Mouse (Mus musculus): ENCODE measurements around the gene Fosb. TPM values are rescaled to one million over a fixed set of nuclear protein-coding genes. Genes with fewer than 3 reads are reported as not detected.

The Fosb gene
- polyA plus RNA-seq, 1 experiment from 2014 or later, result 0.17 TPM

- H3K27me3 ChIP-seq (replicated peaks; ENCODE audit: insufficient read depth, low read length), result peaks cover under 1% of the 10 kb centered on the region; the same call in 1 of the 2 replicates
- H3K4me2 ChIP-seq (replicated peaks; ENCODE audit: low read depth, low read length), result no peak overlapping the region
- H3K9ac ChIP-seq (replicated peaks; ENCODE audit: low read depth), result no peak overlapping the region
- WGBS, result 88% methylated on average over 6 of the region's 6 CpGs
- no peak overlapping the region for H3K4me3 ChIP-seq (ENCODE audit: low read depth, low read length)
- no peaks in the 10 kb centered on the region for H3K9me3 ChIP-seq (ENCODE audit: low read length)
- no peak overlapping the region for H3K27ac ChIP-seq (ENCODE audit: low read length)
- ATAC-seq, result no peak
- no peaks in the 10 kb centered on the region for H3K36me3 ChIP-seq (ENCODE audit: insufficient read depth, low read length)
- DNase-seq (ENCODE audit: low spot score), result no peak
- TF ChIP-seq CTCF (IDR thresholded peaks at IDR 0.05) (no peak; the same call in 1 of the 2 replicates), EP300 (IDR thresholded peaks at IDR 0.05) (no peak)
- no peaks in the 10 kb centered on the region for H3K4me1 ChIP-seq (ENCODE audit: insufficient read depth, low read depth, low read length)
These were observed 12.8 kb downstream of the Fosb start for GRCm38 (mm10) chr7:19297034-19297433.

GRCm38 (mm10) chr7:19295503-19296185 lies 14.2 kb downstream of the Fosb start:
- Histone ChIP-seq H3K27ac (ENCODE audit: low read length) (no peak overlapping the region), H3K4me1 (ENCODE audit: insufficient read depth, low read depth, low read length) (no peaks in the 10 kb centered on the region), H3K27me3 (replicated peaks; ENCODE audit: insufficient read depth, low read length) (no peaks in the 10 kb centered on the region), H3K36me3 (ENCODE audit: insufficient read depth, low read length) (no peaks in the 10 kb centered on the region), H3K4me3 (ENCODE audit: low read depth, low read length) (peak overlapping the region; percentile 23; the same call in 1 of the 2 replicates), H3K4me2 (replicated peaks; ENCODE audit: low read depth, low read length) (peak overlapping the region; percentile 49), H3K9me3 (ENCODE audit: low read length) (no peaks in the 10 kb centered on the region), H3K9ac (replicated peaks; ENCODE audit: low read depth) (no peak overlapping the region)
- peak; percentile 94 for DNase-seq (ENCODE audit: low spot score)
- TF ChIP-seq EP300 (IDR thresholded peaks at IDR 0.05) (no peak), CTCF (IDR thresholded peaks at IDR 0.05) (peak; percentile 94)
- WGBS, result 10% methylated on average over 21 of the region's 22 CpGs
- ATAC-seq, result peak; percentile 86

- H3K36me3 ChIP-seq (ENCODE audit: insufficient read depth, low read length), result no peaks in the 10 kb centered on the region
- peak overlapping the region; percentile 45 for H3K4me3 ChIP-seq (ENCODE audit: low read depth, low read length)
- no peak for TF ChIP-seq CTCF (IDR thresholded peaks at IDR 0.05)
- TF ChIP-seq EP300 (IDR thresholded peaks at IDR 0.05), result no peak
- ATAC-seq, result peak; percentile 61
- H3K4me2 ChIP-seq (replicated peaks; ENCODE audit: low read depth, low read length), result peak overlapping the region; percentile 57
- no peaks in the 10 kb centered on the region for H3K9me3 ChIP-seq (ENCODE audit: low read length)
- DNase-seq (ENCODE audit: low spot score), result peak; percentile 53
- peak overlapping the region; percentile 58 for H3K27ac ChIP-seq (ENCODE audit: low read length)
- no peaks in the 10 kb centered on the region for H3K27me3 ChIP-seq (replicated peaks; ENCODE audit: insufficient read depth, low read length)
- WGBS, result under 1% methylated on average over 20 of the region's 20 CpGs
- H3K9ac ChIP-seq (replicated peaks; ENCODE audit: low read depth), result peak overlapping the region; percentile 37
- no peaks in the 10 kb centered on the region for H3K4me1 ChIP-seq (ENCODE audit: insufficient read depth, low read depth, low read length)
These were observed 18.8 kb downstream of the Fosb start for GRCm38 (mm10) chr7:19290969-19291596.

GRCm38 (mm10) chr7:19284763-19285162 lies 25.1 kb downstream of the Fosb start:
- Histone ChIP-seq H3K27me3 (replicated peaks; ENCODE audit: insufficient read depth, low read length) (peaks cover 29% of the 10 kb centered on the region), H3K4me1 (ENCODE audit: insufficient read depth, low read depth, low read length) (no peaks in the 10 kb centered on the region), H3K4me3 (ENCODE audit: low read depth, low read length) (no peak overlapping the region), H3K9ac (replicated peaks; ENCODE audit: low read depth) (no peak overlapping the region), H3K4me2 (replicated peaks; ENCODE audit: low read depth, low read length) (no peak overlapping the region), H3K36me3 (ENCODE audit: insufficient read depth, low read length) (no peaks in the 10 kb centered on the region), H3K9me3 (ENCODE audit: low read length) (no peaks in the 10 kb centered on the region), H3K27ac (ENCODE audit: low read length) (no peak overlapping the region)
- TF ChIP-seq EP300 (IDR thresholded peaks at IDR 0.05), result no peak
- TF ChIP-seq CTCF (IDR thresholded peaks at IDR 0.05), result peak; percentile 87
- ATAC-seq (no peak), DNase-seq (ENCODE audit: low spot score) (peak; percentile 39)
- WGBS, result 22% methylated on average over 4 of the region's 4 CpGs

GRCm38 (mm10) chr7:19283406-19283804 lies 26.4 kb downstream of the Fosb start:
- Histone ChIP-seq H3K27me3 (replicated peaks; ENCODE audit: insufficient read depth, low read length) (peaks cover 42% of the 10 kb centered on the region), H3K9me3 (ENCODE audit: low read length) (no peaks in the 10 kb centered on the region), H3K4me1 (ENCODE audit: insufficient read depth, low read depth, low read length) (no peaks in the 10 kb centered on the region; the same call in 1 of the 2 replicates), H3K4me2 (replicated peaks; ENCODE audit: low read depth, low read length) (no peak overlapping the region), H3K36me3 (ENCODE audit: insufficient read depth, low read length) (no peaks in the 10 kb centered on the region), H3K9ac (replicated peaks; ENCODE audit: low read depth) (no peak overlapping the region), H3K4me3 (ENCODE audit: low read depth, low read length) (no peak overlapping the region), H3K27ac (ENCODE audit: low read length) (no peak overlapping the region)
- DNase-seq (ENCODE audit: low spot score) (no peak), ATAC-seq (no peak)
- WGBS, result 39% methylated on average over 14 of the region's 14 CpGs
- TF ChIP-seq EP300 (IDR thresholded peaks at IDR 0.05) (no peak), CTCF (IDR thresholded peaks at IDR 0.05) (no peak)

GRCm38 (mm10) chr7:19282791-19283405 lies 27.0 kb downstream of the Fosb start:
- Histone ChIP-seq H3K9me3 (ENCODE audit: low read length) (no peaks in the 10 kb centered on the region), H3K27me3 (replicated peaks; ENCODE audit: insufficient read depth, low read length) (peaks cover 47% of the 10 kb centered on the region), H3K36me3 (ENCODE audit: insufficient read depth, low read length) (no peaks in the 10 kb centered on the region), H3K4me1 (ENCODE audit: insufficient read depth, low read depth, low read length) (no peaks in the 10 kb centered on the region; the same call in 1 of the 2 replicates), H3K27ac (ENCODE audit: low read length) (no peak overlapping the region), H3K4me2 (replicated peaks; ENCODE audit: low read depth, low read length) (peak overlapping the region; percentile 89), H3K4me3 (ENCODE audit: low read depth, low read length) (peak overlapping the region; percentile 43), H3K9ac (replicated peaks; ENCODE audit: low read depth) (no peak overlapping the region)
- DNase-seq (ENCODE audit: low spot score), result peak; percentile 67
- TF ChIP-seq EP300 (IDR thresholded peaks at IDR 0.05) (no peak), CTCF (IDR thresholded peaks at IDR 0.05) (no peak)
- under 1% methylated on average over 24 of the region's 35 CpGs for WGBS
- ATAC-seq, result peak; percentile 80
